Mouse (Mus musculus): ENCODE measurements around the gene Cacnb1. TPM values are rescaled to one million over a fixed set of nuclear protein-coding genes. Genes with fewer than 3 reads are reported as not detected.

Cacnb1 gene
- polyA plus RNA-seq, 1 experiment = 163 TPM

- no peak overlapping the region for H3K4me3 ChIP-seq
These were observed 66.9 kb downstream of the Cacnb1 start for GRCm38 (mm10) chr11:97955915-97956314.

GRCm38 (mm10) chr11:97955146-97955902, 67.5 kb downstream of the Cacnb1 start:
- no peaks in the 10 kb centered on the region for H3K27me3 ChIP-seq (ENCODE audit: control insufficient read depth, insufficient read depth, insufficient read length)
- no peak for TF ChIP-seq MYOG (IDR thresholded peaks at IDR 0.05; ENCODE audit: control insufficient read depth in 1 of 3, insufficient read depth in 1 of 3, insufficient read length in 2 of 3, low read depth in 2 of 3)
- no peak for TF ChIP-seq POLR2AphosphoS2 (IDR thresholded peaks at IDR 0.05; ENCODE audit: insufficient read length, low read depth)
- TF ChIP-seq USF1 (IDR thresholded peaks at IDR 0.05; ENCODE audit: low read depth) = no peak
- TF ChIP-seq CEBPB (IDR thresholded peaks at IDR 0.05; ENCODE audit: insufficient read depth, poor library complexity, severe bottlenecking) = no peak
- no peak for TF ChIP-seq TCF3 (IDR thresholded peaks at IDR 0.05; ENCODE audit: insufficient read length, low read depth)
- no peak for TF ChIP-seq MAX (IDR thresholded peaks at IDR 0.05; ENCODE audit: low read depth)
- no peak for TF ChIP-seq E2F4 (IDR thresholded peaks at IDR 0.05; ENCODE audit: insufficient read depth)
- no peak for TF ChIP-seq SRF (IDR thresholded peaks at IDR 0.05; ENCODE audit: control insufficient read depth, insufficient read length, low read depth)
- no peak for TF ChIP-seq MYOD1 (IDR thresholded peaks at IDR 0.05; ENCODE audit: control insufficient read depth in 1 of 3, insufficient read length in 2 of 3, low read depth in 2 of 3)
- no peak for TF ChIP-seq REST (IDR thresholded peaks at IDR 0.05; ENCODE audit: insufficient read depth, insufficient read length)
- no peak for TF ChIP-seq TCF12 (IDR thresholded peaks at IDR 0.05; ENCODE audit: insufficient read depth, poor library complexity, severe bottlenecking)
- TF ChIP-seq POLR2A (IDR thresholded peaks at IDR 0.05; ENCODE audit: insufficient read length, low read depth) = no peak
- no peaks in the 10 kb centered on the region for H3K36me3 ChIP-seq (ENCODE audit: control insufficient read depth, insufficient read depth)
- H3K4me3 ChIP-seq = no peak overlapping the region
- no peak overlapping the region for H3ac ChIP-seq (ENCODE audit: control insufficient read depth, insufficient read length)
- no peaks in the 10 kb centered on the region for H3K79me2 ChIP-seq (ENCODE audit: control insufficient read depth, insufficient read depth)
- H3K4me2 ChIP-seq (ENCODE audit: low read depth) = no peak overlapping the region

More at GRCm38 (mm10) chr11:97955915-97956314, 66.9 kb downstream of the Cacnb1 start:
- Histone ChIP-seq H3K27me3 (ENCODE audit: control insufficient read depth, insufficient read depth, insufficient read length) (no peaks in the 10 kb centered on the region), H3K4me2 (ENCODE audit: low read depth) (no peak overlapping the region), H3ac (ENCODE audit: control insufficient read depth, insufficient read length) (no peak overlapping the region), H3K79me2 (ENCODE audit: control insufficient read depth, insufficient read depth) (no peaks in the 10 kb centered on the region), H3K36me3 (ENCODE audit: control insufficient read depth, insufficient read depth) (no peaks in the 10 kb centered on the region)
- TF ChIP-seq SRF (IDR thresholded peaks at IDR 0.05; ENCODE audit: control insufficient read depth, insufficient read length, low read depth) (no peak), E2F4 (IDR thresholded peaks at IDR 0.05; ENCODE audit: insufficient read depth) (no peak), MAX (IDR thresholded peaks at IDR 0.05; ENCODE audit: low read depth) (no peak), MYOG (IDR thresholded peaks at IDR 0.05; ENCODE audit: control insufficient read depth in 1 of 3, insufficient read depth in 1 of 3, insufficient read length in 2 of 3, low read depth in 2 of 3) (no peak), TCF3 (IDR thresholded peaks at IDR 0.05; ENCODE audit: insufficient read length, low read depth) (no peak), POLR2A (IDR thresholded peaks at IDR 0.05; ENCODE audit: insufficient read length, low read depth) (no peak), USF1 (IDR thresholded peaks at IDR 0.05; ENCODE audit: low read depth) (no peak)

- Histone ChIP-seq H3K27me3 (ENCODE audit: control insufficient read depth, insufficient read depth, insufficient read length) (no peaks in the 10 kb centered on the region), H3K79me2 (ENCODE audit: control insufficient read depth, insufficient read depth) (no peaks in the 10 kb centered on the region), H3K4me3 (no peak overlapping the region), H3K4me2 (ENCODE audit: low read depth) (no peak overlapping the region), H3ac (ENCODE audit: control insufficient read depth, insufficient read length) (no peak overlapping the region), H3K36me3 (ENCODE audit: control insufficient read depth, insufficient read depth) (no peaks in the 10 kb centered on the region)
- TF ChIP-seq E2F4 (IDR thresholded peaks at IDR 0.05; ENCODE audit: insufficient read depth) = no peak
These were observed 68.2 kb downstream of the Cacnb1 start for GRCm38 (mm10) chr11:97954469-97955141.

DNA sequence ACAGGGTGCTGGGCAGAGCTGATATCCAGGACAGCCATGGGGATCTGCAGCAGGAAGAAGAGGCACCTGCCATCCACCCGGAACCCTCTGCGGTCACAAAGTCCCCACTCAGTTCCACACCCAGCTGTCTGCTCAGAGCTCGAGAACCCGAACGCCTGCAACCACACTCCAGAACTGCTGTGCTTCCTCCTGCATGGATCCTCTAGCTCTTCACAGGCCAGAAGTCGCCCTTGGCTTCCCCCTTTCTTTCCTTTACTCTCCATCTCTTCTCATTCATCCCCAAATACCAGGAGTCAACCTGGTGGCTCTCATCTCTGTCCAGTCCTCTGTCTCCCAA, 68.9 kb downstream of the Cacnb1 start:
- no peak for TF ChIP-seq REST (IDR thresholded peaks at IDR 0.05; ENCODE audit: insufficient read depth, insufficient read length)
- no peak for TF ChIP-seq SRF (IDR thresholded peaks at IDR 0.05; ENCODE audit: control insufficient read depth, insufficient read length, low read depth)
- no peak for TF ChIP-seq MYOG (IDR thresholded peaks at IDR 0.05; ENCODE audit: control insufficient read depth in 1 of 3, insufficient read depth in 1 of 3, insufficient read length in 2 of 3, low read depth in 2 of 3)
- no peak for TF ChIP-seq MYOD1 (IDR thresholded peaks at IDR 0.05; ENCODE audit: control insufficient read depth in 1 of 3, insufficient read length in 2 of 3, low read depth in 2 of 3)
- TF ChIP-seq POLR2A (IDR thresholded peaks at IDR 0.05; ENCODE audit: insufficient read length, low read depth) = no peak
- no peak for TF ChIP-seq E2F4 (IDR thresholded peaks at IDR 0.05; ENCODE audit: insufficient read depth)
- H3K36me3 ChIP-seq (ENCODE audit: control insufficient read depth, insufficient read depth) = no peaks in the 10 kb centered on the region

DNA sequence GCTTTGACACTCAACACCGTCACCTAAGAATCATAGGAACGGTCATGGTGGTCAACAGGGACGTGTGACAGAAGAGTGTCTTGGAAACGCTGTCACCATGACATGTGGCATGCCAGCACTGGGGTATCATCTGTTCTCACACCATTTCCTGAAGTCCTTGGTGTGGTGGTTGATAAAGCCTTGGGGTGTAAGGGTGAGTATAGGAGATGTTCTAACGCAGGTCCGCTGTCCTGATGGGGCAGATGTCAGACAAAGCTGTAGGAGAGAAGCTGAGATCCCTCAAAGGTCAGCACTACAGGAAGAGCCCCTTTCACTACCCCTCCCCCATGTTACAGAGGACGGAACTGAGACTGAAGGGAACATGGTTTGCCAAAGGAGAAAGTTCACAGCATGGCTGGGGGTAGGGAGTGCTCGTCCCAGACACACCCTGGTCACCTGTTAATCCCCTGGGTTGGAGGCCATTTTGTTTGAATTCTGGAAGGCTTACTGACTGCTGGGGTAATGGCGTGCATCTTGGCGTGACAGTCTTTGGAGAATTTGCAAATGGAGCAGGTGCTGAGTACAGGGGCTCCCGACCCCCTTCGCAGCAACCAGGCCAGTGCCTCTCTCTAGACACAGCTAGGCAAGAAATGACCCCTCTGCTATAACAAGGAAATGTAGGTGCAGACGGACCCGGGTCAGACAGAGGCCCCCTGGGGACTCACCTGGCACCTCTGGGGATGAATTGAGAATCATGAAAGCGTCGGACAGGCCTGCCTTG, 69.5 kb downstream of the Cacnb1 start:
- TF ChIP-seq TCF3 (IDR thresholded peaks at IDR 0.05; ENCODE audit: insufficient read length, low read depth) (no peak), CEBPB (IDR thresholded peaks at IDR 0.05; ENCODE audit: insufficient read depth, poor library complexity, severe bottlenecking) (no peak), POLR2A (IDR thresholded peaks at IDR 0.05; ENCODE audit: insufficient read length, low read depth) (no peak), E2F4 (IDR thresholded peaks at IDR 0.05; ENCODE audit: insufficient read depth) (no peak)
- no peaks in the 10 kb centered on the region for H3K27me3 ChIP-seq (ENCODE audit: control insufficient read depth, insufficient read depth, insufficient read length)
- H3K4me2 ChIP-seq (ENCODE audit: low read depth) = no peak overlapping the region
- no peaks in the 10 kb centered on the region for H3K36me3 ChIP-seq (ENCODE audit: control insufficient read depth, insufficient read depth)
- no peaks in the 10 kb centered on the region for H3K79me2 ChIP-seq (ENCODE audit: control insufficient read depth, insufficient read depth)
- no peak overlapping the region for H3K4me3 ChIP-seq
- no peak overlapping the region for H3ac ChIP-seq (ENCODE audit: control insufficient read depth, insufficient read length)

More for the DNA sequence above, 68.9 kb downstream of the Cacnb1 start:
- no peak overlapping the region for H3K4me3 ChIP-seq
- no peaks in the 10 kb centered on the region for H3K27me3 ChIP-seq (ENCODE audit: control insufficient read depth, insufficient read depth, insufficient read length)
- H3ac ChIP-seq (ENCODE audit: control insufficient read depth, insufficient read length) = no peak overlapping the region
- no peaks in the 10 kb centered on the region for H3K79me2 ChIP-seq (ENCODE audit: control insufficient read depth, insufficient read depth)
- no peak overlapping the region for H3K4me2 ChIP-seq (ENCODE audit: low read depth)
